Mouse (Mus musculus): ENCODE data around the gene Gm5089. TPM values are rescaled to one million over a fixed set of nuclear protein-coding genes. Genes with fewer than 3 reads are reported as not detected.

Gm5089 gene
- polyA plus RNA-seq, 2 experiments, result not detected

- no peak for ATAC-seq (ENCODE audit: insufficient read depth)
- 46% methylated on average over 10 of the region's 10 CpGs for WGBS (ENCODE audit: insufficient replicate concordance)
- no peak for DNase-seq (ENCODE audit: low read depth in 3 of 3, low spot score in 3 of 3)
Measured at GRCm38 (mm10) chr14:122426529-122427203, 24.2 kb downstream of the Gm5089 start.

GRCm38 (mm10) chr14:122424441-122424840 lies 26.5 kb downstream of the Gm5089 start:
- 82% methylated on average over 3 of the region's 3 CpGs for WGBS (ENCODE audit: insufficient replicate concordance)
- DNase-seq (ENCODE audit: low read depth in 3 of 3, low spot score in 3 of 3), result no peak
- H3K4me3 ChIP-seq (ENCODE audit: insufficient read depth in 1 of 2, low read depth in 2 of 2, low read length in 2 of 2), result no peak overlapping the region
- TF ChIP-seq CTCF (IDR thresholded peaks at IDR 0.05; ENCODE audit: low read depth), result no peak
- no peak for TF ChIP-seq EP300 (IDR thresholded peaks at IDR 0.05; ENCODE audit: low read depth)
- no peak for ATAC-seq (ENCODE audit: insufficient read depth)
- H3K9me3 ChIP-seq (ENCODE audit: control insufficient read depth, low read length), result no peaks in the 10 kb centered on the region
- H3K9ac ChIP-seq (replicated peaks), result no peak overlapping the region
- H3K27ac ChIP-seq, result no peak overlapping the region
- no peaks in the 10 kb centered on the region for H3K36me3 ChIP-seq (replicated peaks; ENCODE audit: control insufficient read depth, insufficient read depth, low read depth)
- H3K27me3 ChIP-seq (ENCODE audit: control insufficient read depth, insufficient read depth, low read length), result no peaks in the 10 kb centered on the region
- H3K4me2 ChIP-seq (ENCODE audit: low read depth), result no peak overlapping the region
- no peaks in the 10 kb centered on the region for H3K4me1 ChIP-seq (replicated peaks; ENCODE audit: control insufficient read depth in 2 of 2, insufficient read depth in 2 of 2, low read length in 1 of 2)

More at GRCm38 (mm10) chr14:122426529-122427203, 24.2 kb downstream of the Gm5089 start:
- Histone ChIP-seq H3K36me3 (replicated peaks; ENCODE audit: control insufficient read depth, insufficient read depth, low read depth) (no peaks in the 10 kb centered on the region), H3K4me3 (ENCODE audit: insufficient read depth in 1 of 2, low read depth in 2 of 2, low read length in 2 of 2) (no peak overlapping the region), H3K9me3 (ENCODE audit: control insufficient read depth, low read length) (no peaks in the 10 kb centered on the region), H3K27me3 (ENCODE audit: control insufficient read depth, insufficient read depth, low read length) (no peaks in the 10 kb centered on the region), H3K27ac (no peak overlapping the region), H3K4me1 (replicated peaks; ENCODE audit: control insufficient read depth in 2 of 2, insufficient read depth in 2 of 2, low read length in 1 of 2) (no peaks in the 10 kb centered on the region), H3K9ac (replicated peaks) (no peak overlapping the region), H3K4me2 (ENCODE audit: low read depth) (no peak overlapping the region)
- TF ChIP-seq CTCF (IDR thresholded peaks at IDR 0.05; ENCODE audit: low read depth), result no peak

- H3K36me3 ChIP-seq (replicated peaks; ENCODE audit: control insufficient read depth, insufficient read depth, low read depth), result no peaks in the 10 kb centered on the region
- no peak for DNase-seq (ENCODE audit: low read depth in 3 of 3, low spot score in 3 of 3)
- H3K9ac ChIP-seq (replicated peaks), result no peak overlapping the region
- no peak overlapping the region for H3K4me3 ChIP-seq (ENCODE audit: insufficient read depth in 1 of 2, low read depth in 2 of 2, low read length in 2 of 2)
- TF ChIP-seq CTCF (IDR thresholded peaks at IDR 0.05; ENCODE audit: low read depth) (no peak), EP300 (IDR thresholded peaks at IDR 0.05; ENCODE audit: low read depth) (no peak)
- H3K4me2 ChIP-seq (ENCODE audit: low read depth), result no peak overlapping the region
- no peak overlapping the region for H3K27ac ChIP-seq
- H3K27me3 ChIP-seq (ENCODE audit: control insufficient read depth, insufficient read depth, low read length), result no peaks in the 10 kb centered on the region
- H3K4me1 ChIP-seq (replicated peaks; ENCODE audit: control insufficient read depth in 2 of 2, insufficient read depth in 2 of 2, low read length in 1 of 2), result no peaks in the 10 kb centered on the region
- no peaks in the 10 kb centered on the region for H3K9me3 ChIP-seq (ENCODE audit: control insufficient read depth, low read length)
- 36% methylated on average over 4 of the region's 4 CpGs for WGBS (ENCODE audit: insufficient replicate concordance)
- no peak for ATAC-seq (ENCODE audit: insufficient read depth)
Measured at GRCm38 (mm10) chr14:122416166-122416771, 34.6 kb downstream of the Gm5089 start.

- TF ChIP-seq EP300 (IDR thresholded peaks at IDR 0.05; ENCODE audit: low read depth), result no peak
- no peak for TF ChIP-seq CTCF (IDR thresholded peaks at IDR 0.05; ENCODE audit: low read depth)
- 76% methylated on average over 2 of the region's 2 CpGs for WGBS (ENCODE audit: insufficient replicate concordance)
Measured at GRCm38 (mm10) chr14:122414786-122415185, 36.1 kb downstream of the Gm5089 start.

GRCm38 (mm10) chr14:122413542-122413928 lies 37.4 kb downstream of the Gm5089 start:
- H3K9ac ChIP-seq (replicated peaks), result no peak overlapping the region
- no peaks in the 10 kb centered on the region for H3K9me3 ChIP-seq (ENCODE audit: control insufficient read depth, low read length)
- no peak overlapping the region for H3K4me2 ChIP-seq (ENCODE audit: low read depth)
- no peaks in the 10 kb centered on the region for H3K36me3 ChIP-seq (replicated peaks; ENCODE audit: control insufficient read depth, insufficient read depth, low read depth)
- ATAC-seq (ENCODE audit: insufficient read depth) (no peak), DNase-seq (ENCODE audit: low read depth in 3 of 3, low spot score in 3 of 3) (no peak)
- H3K4me3 ChIP-seq (ENCODE audit: insufficient read depth in 1 of 2, low read depth in 2 of 2, low read length in 2 of 2), result no peak overlapping the region
- H3K27ac ChIP-seq, result no peak overlapping the region
- 51% methylated on average over 2 of the region's 2 CpGs for WGBS (ENCODE audit: insufficient replicate concordance)
- no peaks in the 10 kb centered on the region for H3K27me3 ChIP-seq (ENCODE audit: control insufficient read depth, insufficient read depth, low read length)
- TF ChIP-seq EP300 (IDR thresholded peaks at IDR 0.05; ENCODE audit: low read depth) (no peak), CTCF (IDR thresholded peaks at IDR 0.05; ENCODE audit: low read depth) (no peak)
- H3K4me1 ChIP-seq (replicated peaks; ENCODE audit: control insufficient read depth in 2 of 2, insufficient read depth in 2 of 2, low read length in 1 of 2), result no peaks in the 10 kb centered on the region

More at GRCm38 (mm10) chr14:122414786-122415185, 36.1 kb downstream of the Gm5089 start:
- no peaks in the 10 kb centered on the region for H3K36me3 ChIP-seq (replicated peaks; ENCODE audit: control insufficient read depth, insufficient read depth, low read depth)
- H3K27ac ChIP-seq, result no peak overlapping the region
- ATAC-seq (ENCODE audit: insufficient read depth) (no peak), DNase-seq (ENCODE audit: low read depth in 3 of 3, low spot score in 3 of 3) (no peak)
- no peak overlapping the region for H3K4me2 ChIP-seq (ENCODE audit: low read depth)
- no peak overlapping the region for H3K4me3 ChIP-seq (ENCODE audit: insufficient read depth in 1 of 2, low read depth in 2 of 2, low read length in 2 of 2)
- H3K27me3 ChIP-seq (ENCODE audit: control insufficient read depth, insufficient read depth, low read length), result no peaks in the 10 kb centered on the region
- H3K4me1 ChIP-seq (replicated peaks; ENCODE audit: control insufficient read depth in 2 of 2, insufficient read depth in 2 of 2, low read length in 1 of 2), result no peaks in the 10 kb centered on the region
- H3K9ac ChIP-seq (replicated peaks), result no peak overlapping the region
- H3K9me3 ChIP-seq (ENCODE audit: control insufficient read depth, low read length), result no peaks in the 10 kb centered on the region
